Mouse (Mus musculus): ENCODE results near the gene Tex44. TPM values are rescaled to one million over a fixed set of nuclear protein-coding genes. Genes with fewer than 3 reads are reported as not detected.
A peak's percentile ranks its signal among the peaks of the same experiment; 100 is the strongest.

The Tex44 gene
- total and polyA plus RNA-seq, 2 experiments from 2014 or later = 0.29 TPM; not detected in 1

- Histone ChIP-seq H3K36me3 (ENCODE audit: insufficient read depth) (no peaks in the 10 kb centered on the region), H3K9ac (no peak overlapping the region), H3K27me3 (ENCODE audit: insufficient read depth, low read length) (no peaks in the 10 kb centered on the region), H3K27ac (ENCODE audit: low read depth, low read length) (no peak overlapping the region), H3K4me3 (ENCODE audit: low read depth, low read length) (no peak overlapping the region), H3K4me1 (ENCODE audit: insufficient read depth) (no peaks in the 10 kb centered on the region), H3K9me3 (ENCODE audit: low read length) (no peaks in the 10 kb centered on the region), H3K4me2 (ENCODE audit: low read depth) (no peak overlapping the region)
- no peak for ATAC-seq
- WGBS = 63% methylated on average over 13 of the region's 13 CpGs
- no peak for DNase-seq
- no peak for TF ChIP-seq CTCF (IDR thresholded peaks at IDR 0.05; ENCODE audit: low read depth)
Observed at GRCm38 (mm10) chr1:86456892-86457581, 30.9 kb downstream of the Tex44 start.

GRCm38 (mm10) chr1:86459371-86459770, 33.2 kb downstream of the Tex44 start:
- H3K27ac ChIP-seq (ENCODE audit: low read depth, low read length) = no peak overlapping the region
- H3K9me3 ChIP-seq (ENCODE audit: low read length) = no peaks in the 10 kb centered on the region
- H3K4me2 ChIP-seq (ENCODE audit: low read depth) = no peak overlapping the region
- TF ChIP-seq CTCF (IDR thresholded peaks at IDR 0.05; ENCODE audit: low read depth) = no peak
- H3K9ac ChIP-seq = no peak overlapping the region
- ATAC-seq (no peak), DNase-seq (no peak)
- 83% methylated on average over 4 of the region's 4 CpGs for WGBS
- H3K4me3 ChIP-seq (ENCODE audit: low read depth, low read length) = no peak overlapping the region
- no peaks in the 10 kb centered on the region for H3K4me1 ChIP-seq (ENCODE audit: insufficient read depth)
- H3K36me3 ChIP-seq (ENCODE audit: insufficient read depth) = no peaks in the 10 kb centered on the region
- no peaks in the 10 kb centered on the region for H3K27me3 ChIP-seq (ENCODE audit: insufficient read depth, low read length)

GRCm38 (mm10) chr1:86464223-86464874, 38.2 kb downstream of the Tex44 start:
- no peaks in the 10 kb centered on the region for H3K9me3 ChIP-seq (ENCODE audit: low read length)
- no peak overlapping the region for H3K9ac ChIP-seq
- H3K4me2 ChIP-seq (ENCODE audit: low read depth) = no peak overlapping the region
- H3K4me3 ChIP-seq (ENCODE audit: low read depth, low read length) = no peak overlapping the region
- H3K27me3 ChIP-seq (ENCODE audit: insufficient read depth, low read length) = no peaks in the 10 kb centered on the region
- DNase-seq (no peak), ATAC-seq (no peak)
- H3K27ac ChIP-seq (ENCODE audit: low read depth, low read length) = no peak overlapping the region
- 41% methylated on average over 9 of the region's 9 CpGs for WGBS
- TF ChIP-seq CTCF (IDR thresholded peaks at IDR 0.05; ENCODE audit: low read depth) = no peak
- H3K4me1 ChIP-seq (ENCODE audit: insufficient read depth) = no peaks in the 10 kb centered on the region
- no peaks in the 10 kb centered on the region for H3K36me3 ChIP-seq (ENCODE audit: insufficient read depth)

GRCm38 (mm10) chr1:86464875-86465224, 38.7 kb downstream of the Tex44 start:
- no peak for DNase-seq
- ATAC-seq = no peak
- H3K27ac ChIP-seq (ENCODE audit: low read depth, low read length) = 0 out of 2 replicates have a peak overlapping the region, but pooled peaks have one; percentile 21

GRCm38 (mm10) chr1:86467416-86467815, 41.3 kb downstream of the Tex44 start:
- Histone ChIP-seq H3K4me2 (ENCODE audit: low read depth) (no peak overlapping the region), H3K9ac (no peak overlapping the region), H3K4me3 (ENCODE audit: low read depth, low read length) (no peak overlapping the region), H3K9me3 (ENCODE audit: low read length) (no peaks in the 10 kb centered on the region), H3K4me1 (ENCODE audit: insufficient read depth) (peaks cover 7% of the 10 kb centered on the region), H3K27me3 (ENCODE audit: insufficient read depth, low read length) (no peaks in the 10 kb centered on the region), H3K36me3 (ENCODE audit: insufficient read depth) (no peaks in the 10 kb centered on the region), H3K27ac (ENCODE audit: low read depth, low read length) (no peak overlapping the region)
- TF ChIP-seq CTCF (IDR thresholded peaks at IDR 0.05; ENCODE audit: low read depth) = no peak
- WGBS = 94% methylated on average over 8 of the region's 8 CpGs
- no peak for ATAC-seq
- DNase-seq = no peak

More at GRCm38 (mm10) chr1:86464875-86465224, 38.7 kb downstream of the Tex44 start:
- H3K9ac ChIP-seq = no peak overlapping the region
- no peak for TF ChIP-seq CTCF (IDR thresholded peaks at IDR 0.05; ENCODE audit: low read depth)
- H3K4me2 ChIP-seq (ENCODE audit: low read depth) = no peak overlapping the region
- no peak overlapping the region for H3K4me3 ChIP-seq (ENCODE audit: low read depth, low read length)
- no peaks in the 10 kb centered on the region for H3K27me3 ChIP-seq (ENCODE audit: insufficient read depth, low read length)
- no peaks in the 10 kb centered on the region for H3K36me3 ChIP-seq (ENCODE audit: insufficient read depth)
- H3K4me1 ChIP-seq (ENCODE audit: insufficient read depth) = no peaks in the 10 kb centered on the region
- 61% methylated on average over 4 of the region's 4 CpGs for WGBS
- H3K9me3 ChIP-seq (ENCODE audit: low read length) = no peaks in the 10 kb centered on the region

GRCm38 (mm10) chr1:86469876-86470275, 43.7 kb downstream of the Tex44 start:
- Histone ChIP-seq H3K4me1 (ENCODE audit: insufficient read depth) (peaks cover 9% of the 10 kb centered on the region), H3K27me3 (ENCODE audit: insufficient read depth, low read length) (no peaks in the 10 kb centered on the region), H3K4me2 (ENCODE audit: low read depth) (no peak overlapping the region), H3K36me3 (ENCODE audit: insufficient read depth) (no peaks in the 10 kb centered on the region), H3K4me3 (ENCODE audit: low read depth, low read length) (no peak overlapping the region), H3K9me3 (ENCODE audit: low read length) (no peaks in the 10 kb centered on the region), H3K9ac (no peak overlapping the region), H3K27ac (ENCODE audit: low read depth, low read length) (no peak overlapping the region)
- TF ChIP-seq CTCF (IDR thresholded peaks at IDR 0.05; ENCODE audit: low read depth) = no peak
- ATAC-seq = no peak
- WGBS = 96% methylated on average over 4 of the region's 4 CpGs
- no peak for DNase-seq

GRCm38 (mm10) chr1:86470519-86471181, 44.5 kb downstream of the Tex44 start:
- Histone ChIP-seq H3K4me1 (ENCODE audit: insufficient read depth) (peaks cover 9% of the 10 kb centered on the region), H3K4me3 (ENCODE audit: low read depth, low read length) (no peak overlapping the region), H3K4me2 (ENCODE audit: low read depth) (no peak overlapping the region), H3K27me3 (ENCODE audit: insufficient read depth, low read length) (no peaks in the 10 kb centered on the region), H3K27ac (ENCODE audit: low read depth, low read length) (no peak overlapping the region), H3K36me3 (ENCODE audit: insufficient read depth) (no peaks in the 10 kb centered on the region), H3K9me3 (ENCODE audit: low read length) (no peaks in the 10 kb centered on the region), H3K9ac (no peak overlapping the region)
- no peak for TF ChIP-seq CTCF (IDR thresholded peaks at IDR 0.05; ENCODE audit: low read depth)
- 80% methylated on average over 12 of the region's 12 CpGs for WGBS
- ATAC-seq (no peak), DNase-seq (no peak)

Measured in forebrain, postnatal 0 days (tissue).